Mouse (Mus musculus): ENCODE results near the gene Fam222b.

DNA sequence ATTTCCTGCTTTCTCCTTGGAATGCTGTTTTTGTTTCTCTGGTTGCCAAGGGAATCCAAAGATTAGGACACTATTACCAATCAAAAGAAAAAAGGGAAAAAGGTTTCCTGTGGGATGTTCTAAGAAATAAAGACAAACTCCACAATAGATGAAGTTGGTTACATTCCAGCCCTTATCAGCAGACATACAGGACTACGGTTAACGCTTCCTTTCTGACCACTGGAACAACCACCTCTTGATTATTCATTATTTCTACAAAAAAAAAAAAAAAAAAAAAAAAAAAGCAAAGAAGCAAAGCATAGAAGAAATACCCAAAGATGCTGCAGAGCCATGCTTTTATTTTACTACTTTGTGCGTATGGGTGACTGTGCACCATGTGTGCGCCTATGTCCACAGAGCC is 28.4 kb downstream of the Fam222b start:
- no peak for TF ChIP-seq POLR2A (IDR thresholded peaks at IDR 0.05; ENCODE audit: borderline replicate concordance, extremely low read depth, insufficient read depth, insufficient read length, poor library complexity, severe bottlenecking)
- no peak for TF ChIP-seq CTCF (IDR thresholded peaks at IDR 0.05; ENCODE audit: borderline replicate concordance, extremely low read depth, insufficient read depth, insufficient read length)
